Mouse (Mus musculus) retina, postnatal 1 day (tissue): ENCODE measurements around the gene Tff2.

Source experiments
- DNase-seq: peaks from one replicate; pipeline ENCODE4 v3.0.0-alpha.2; 2012

The Tff2 gene

GRCm38 (mm10) chr17:31144040-31145037 lies at the start of gene Tff2:
TSS of gene Tff2 (minus strand) at chr17:31144282.
- DNase-seq, result peak; percentile 22

GRCm38 (mm10) chr17:31193360-31193759 lies 49.3 kb upstream of the Tff2 start:
- no peak for DNase-seq

- no peak for DNase-seq
These were observed 48.6 kb upstream of the Tff2 start for GRCm38 (mm10) chr17:31192663-31193062.

- DNase-seq, result no peak
These were observed 47.7 kb upstream of the Tff2 start for GRCm38 (mm10) chr17:31191825-31192224.

- DNase-seq, result peak; percentile 81
These were observed 43.3 kb upstream of the Tff2 start for GRCm38 (mm10) chr17:31187370-31187769.

GRCm38 (mm10) chr17:31184269-31184990 lies 40.3 kb upstream of the Tff2 start:
- DNase-seq, result no peak

GRCm38 (mm10) chr17:31183180-31183974 lies 39.3 kb upstream of the Tff2 start:
- DNase-seq, result peak; percentile 27

- no peak for DNase-seq
These were observed 37.4 kb upstream of the Tff2 start for GRCm38 (mm10) chr17:31181490-31181889.

- DNase-seq, result no peak
These were observed 32.2 kb upstream of the Tff2 start for GRCm38 (mm10) chr17:31176321-31176720.

GRCm38 (mm10) chr17:31169796-31170195 lies 25.7 kb upstream of the Tff2 start:
- DNase-seq, result no peak

GRCm38 (mm10) chr17:31165127-31165526 lies 21.0 kb upstream of the Tff2 start, which contains the start of gene Tff1:
TSS of gene Tff1 (minus strand) at chr17:31165277.
- DNase-seq, result no peak

GRCm38 (mm10) chr17:31163821-31164220 lies 19.7 kb upstream of the Tff2 start:
- DNase-seq, result no peak

GRCm38 (mm10) chr17:31162607-31163006 lies 18.5 kb upstream of the Tff2 start:
- DNase-seq, result no peak

GRCm38 (mm10) chr17:31160291-31160690 lies 16.2 kb upstream of the Tff2 start:
- no peak for DNase-seq

- no peak for DNase-seq
These were observed 13.8 kb upstream of the Tff2 start for GRCm38 (mm10) chr17:31157921-31158320.

- DNase-seq, result no peak
These were observed 9.7 kb upstream of the Tff2 start for GRCm38 (mm10) chr17:31153785-31154184.

GRCm38 (mm10) chr17:31152966-31153499 lies 9.0 kb upstream of the Tff2 start:
- DNase-seq, result no peak

GRCm38 (mm10) chr17:31152512-31152911 lies 8.4 kb upstream of the Tff2 start:
- DNase-seq, result no peak

- DNase-seq, result no peak
These were observed 1.9 kb upstream of the Tff2 start for GRCm38 (mm10) chr17:31145998-31146397.

GRCm38 (mm10) chr17:31142116-31142515 lies 2.0 kb downstream of the Tff2 start:
- DNase-seq, result no peak

- DNase-seq, result peak; percentile 81
These were observed 5.7 kb downstream of the Tff2 start for GRCm38 (mm10) chr17:31138398-31138797.

GRCm38 (mm10) chr17:31136821-31137220 lies 7.3 kb downstream of the Tff2 start:
- no peak for DNase-seq

- no peak for DNase-seq
These were observed 7.8 kb downstream of the Tff2 start for GRCm38 (mm10) chr17:31136291-31136690.
